Mouse (Mus musculus) ovary, postnatal 36 days (tissue): ENCODE data around the gene L3mbtl2.
"Not testable (repeated sequence)": the region's sequence is repeated elsewhere in the genome, so short reads cannot be mapped to it uniquely, and the experiment has no call there.

Experiments used
- DNase-seq: peaks from one replicate; pipeline ENCODE4 v3.0.0; 2022; ENCODE audit warnings: low spot score, mixed read lengths

Gene L3mbtl2

GRCm38 (mm10) chr15:81663697-81664561 is at the start of gene L3mbtl2:
L3mbtl2 (plus strand) TSS chr15:81663889.
- DNase-seq = peak; percentile 90

GRCm38 (mm10) chr15:81649516-81650455 is 13.9 kb upstream of the L3mbtl2 start:
- no peak for DNase-seq

- no peak for DNase-seq
Measured at GRCm38 (mm10) chr15:81650636-81651035, 13.1 kb upstream of the L3mbtl2 start.

- DNase-seq = no peak
Measured at GRCm38 (mm10) chr15:81661701-81662100, 2.0 kb upstream of the L3mbtl2 start.

- no peak for DNase-seq
Measured at GRCm38 (mm10) chr15:81663281-81663680, 408 bp upstream of the L3mbtl2 start.

- no peak for DNase-seq
Measured at GRCm38 (mm10) chr15:81666957-81667356, 3.3 kb downstream of the L3mbtl2 start.

GRCm38 (mm10) chr15:81670231-81670640 is 6.5 kb downstream of the L3mbtl2 start:
- DNase-seq = peak; percentile 47

GRCm38 (mm10) chr15:81676637-81677036 is 12.9 kb downstream of the L3mbtl2 start:
- no peak for DNase-seq

- no peak for DNase-seq
Measured at GRCm38 (mm10) chr15:81680301-81680805, 16.7 kb downstream of the L3mbtl2 start.

GRCm38 (mm10) chr15:81693366-81693966 is 29.8 kb downstream of the L3mbtl2 start:
- no peak for DNase-seq

GRCm38 (mm10) chr15:81693967-81694881 is 30.5 kb downstream of the L3mbtl2 start:
- peak; percentile 88 for DNase-seq

- DNase-seq = no peak
Measured at GRCm38 (mm10) chr15:81694891-81695290, 31.2 kb downstream of the L3mbtl2 start.

- no peak for DNase-seq
Measured at GRCm38 (mm10) chr15:81697175-81697574, 33.5 kb downstream of the L3mbtl2 start, which contains the start of gene Chadl. Chadl (minus strand) TSS chr15:81697287.

GRCm38 (mm10) chr15:81697847-81698246 is 34.2 kb downstream of the L3mbtl2 start:
- DNase-seq = no peak

- no peak for DNase-seq
Measured at GRCm38 (mm10) chr15:81698532-81698931, 34.8 kb downstream of the L3mbtl2 start.

- no peak for DNase-seq
Measured at GRCm38 (mm10) chr15:81700161-81700560, 36.5 kb downstream of the L3mbtl2 start.

GRCm38 (mm10) chr15:81700601-81701000 is 36.9 kb downstream of the L3mbtl2 start:
- DNase-seq = peak; percentile 38

GRCm38 (mm10) chr15:81701350-81701749 is 37.7 kb downstream of the L3mbtl2 start:
- DNase-seq = not testable (repeated sequence)

GRCm38 (mm10) chr15:81702306-81703093 is 38.8 kb downstream of the L3mbtl2 start:
- DNase-seq = no peak

- DNase-seq = no peak
Measured at GRCm38 (mm10) chr15:81703094-81703489, 39.4 kb downstream of the L3mbtl2 start.
